Mouse (Mus musculus) mature B cell (primary cell): Measurements from ENCODE around the gene Olfr746.

Experiments
- in situ Hi-C: fragments of 300-500 bp; cut with MboI; formaldehyde crosslinking; loops from 2 replicates; pipeline ENCODE4 v1.14.3; 2019

Olfr746 gene

DNA sequence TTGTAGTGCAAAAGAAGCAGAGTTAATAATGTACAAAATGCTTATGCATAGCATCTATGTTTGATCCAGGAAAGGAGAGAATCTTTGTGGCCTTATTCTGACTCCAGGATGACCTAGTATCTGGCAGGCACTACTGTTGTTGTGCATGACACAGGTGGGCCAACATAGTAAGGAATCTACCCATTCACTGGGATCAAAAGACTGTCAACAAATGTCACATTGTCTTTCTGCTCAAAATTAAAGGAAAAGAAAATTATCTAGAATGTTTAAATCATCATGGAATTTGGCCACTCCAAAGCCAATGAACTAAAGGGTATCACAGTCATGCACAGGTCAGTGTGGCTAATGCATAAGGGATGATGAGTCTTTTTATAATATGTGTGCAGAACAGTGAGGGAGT lies at the start of gene Olfr746:
Gene Olfr746 (plus strand): TSS at position 301 of the 400 bp plus-strand sequence.
- in situ Hi-C loops = no loop called here

DNA sequence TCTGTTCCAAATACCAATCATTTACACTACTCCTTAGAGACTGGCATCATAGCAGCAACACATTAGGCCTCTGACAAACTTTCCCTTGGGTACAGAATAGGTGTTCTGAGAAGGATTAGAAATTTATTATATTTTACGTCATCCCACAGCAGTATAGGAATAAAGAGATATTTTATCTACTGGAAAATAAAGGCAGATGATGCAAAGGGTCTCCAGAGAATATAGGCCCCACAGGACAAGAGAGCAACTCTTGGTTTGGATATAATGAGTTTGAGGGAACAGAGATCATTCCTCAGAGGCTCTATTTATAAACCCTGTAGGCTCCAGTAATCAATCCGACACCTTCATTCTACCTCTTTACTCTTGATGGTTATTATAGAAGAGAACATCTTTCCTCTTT lies 32.3 kb upstream of the Olfr746 start, which contains the start of gene Olfr744:
Gene Olfr744 (plus strand): TSS at position 301 of the 400 bp plus-strand sequence.
- in situ Hi-C loops = no loop called here

DNA sequence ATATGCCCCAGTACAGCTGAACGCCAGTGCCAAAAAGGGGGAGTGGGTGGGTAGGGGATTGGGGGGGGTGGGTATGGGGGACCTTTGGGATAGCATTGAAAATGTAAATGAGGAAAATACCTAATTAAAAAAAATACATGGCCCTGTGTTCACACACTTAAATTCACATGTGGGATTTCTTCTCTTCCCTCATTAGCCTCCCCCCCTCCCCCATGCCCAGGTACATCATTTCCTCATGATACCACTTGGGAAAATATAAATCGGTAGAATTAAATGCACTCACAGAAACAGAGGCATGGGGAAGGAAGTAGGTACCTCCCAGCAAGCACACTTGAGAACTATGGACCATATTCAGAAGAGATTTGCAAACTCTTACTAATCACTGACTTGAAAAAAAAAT lies 7.8 kb upstream of the Olfr746 start, which contains the start of gene Olfr745:
Gene Olfr745 (plus strand): TSS at position 301 of the 400 bp plus-strand sequence.
- in situ Hi-C loops = no loop called here

DNA sequence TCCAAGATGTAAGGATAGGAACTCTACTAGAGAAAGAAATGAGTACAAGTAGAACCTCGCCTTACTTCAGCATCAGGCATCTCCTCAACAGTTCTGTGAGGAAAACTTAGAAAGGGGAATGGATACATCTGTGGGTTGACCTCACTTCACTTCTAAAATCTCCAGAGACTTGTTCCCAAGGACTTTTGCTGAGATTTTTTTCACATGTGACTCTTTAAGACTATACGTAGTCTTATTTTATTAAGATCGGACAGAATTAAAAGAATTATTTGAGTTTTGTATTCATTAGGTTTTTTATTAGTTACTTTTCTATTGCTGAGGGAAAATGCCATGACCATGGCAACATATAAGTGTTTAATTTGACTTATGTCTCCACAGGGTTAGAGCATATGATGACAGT lies 46.2 kb downstream of the Olfr746 start, which contains the start of gene Olfr747:
Gene Olfr747 (minus strand): TSS at position 101 of the 400 bp plus-strand sequence.
- in situ Hi-C loops = no loop called here
